Mouse (Mus musculus): Measurements from ENCODE around the gene Adck1.
"Not testable (repeated sequence)": the region's sequence is repeated elsewhere in the genome, so short reads cannot be mapped to it uniquely, and the experiment has no call there.

The Adck1 gene

DNA sequence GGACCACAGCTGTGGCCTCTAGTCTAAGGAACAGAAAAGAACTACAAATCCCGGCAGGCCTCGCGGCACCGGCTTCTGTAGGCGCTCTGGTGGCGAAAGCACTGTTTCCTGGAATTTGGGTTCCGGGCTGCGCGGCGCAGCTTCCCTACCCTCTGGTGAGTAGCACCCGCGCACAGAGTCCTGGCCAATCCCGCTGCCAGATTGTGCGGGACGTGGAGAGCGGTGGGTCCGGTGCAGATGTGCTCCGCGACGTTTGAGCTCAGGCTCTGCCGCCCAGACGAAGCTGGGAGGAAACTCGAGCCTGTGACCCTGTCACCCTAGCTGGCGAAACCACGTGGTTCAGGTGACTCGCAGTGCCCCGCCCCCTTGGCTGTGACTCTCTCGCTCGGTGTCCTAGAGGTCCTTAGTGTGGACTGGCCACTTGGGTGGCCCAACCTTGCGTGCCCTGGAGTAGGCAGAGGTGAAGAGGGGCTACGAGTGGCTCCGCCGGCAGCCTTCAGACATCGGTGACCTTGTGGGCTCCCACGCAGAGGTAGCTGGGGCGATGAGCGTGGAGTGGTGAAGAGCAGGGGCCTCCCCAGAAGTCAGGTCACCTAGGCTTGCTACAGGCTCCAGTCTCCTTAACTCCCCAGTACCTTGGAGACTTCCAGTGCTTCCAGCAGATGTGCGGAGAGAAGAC lies at the start of gene Adck1:
Adck1 (plus strand) TSS at position 114 of the 679 bp plus-strand sequence.
- in situ Hi-C loops (cut with MboI; ENCODE audit: low pct_unique_long_range_greater_than_20kb in 1 of 2, low sequenced_read_pairs in 2 of 2, unreplicated experiment in 1 of 2) = no loop called here

DNA sequence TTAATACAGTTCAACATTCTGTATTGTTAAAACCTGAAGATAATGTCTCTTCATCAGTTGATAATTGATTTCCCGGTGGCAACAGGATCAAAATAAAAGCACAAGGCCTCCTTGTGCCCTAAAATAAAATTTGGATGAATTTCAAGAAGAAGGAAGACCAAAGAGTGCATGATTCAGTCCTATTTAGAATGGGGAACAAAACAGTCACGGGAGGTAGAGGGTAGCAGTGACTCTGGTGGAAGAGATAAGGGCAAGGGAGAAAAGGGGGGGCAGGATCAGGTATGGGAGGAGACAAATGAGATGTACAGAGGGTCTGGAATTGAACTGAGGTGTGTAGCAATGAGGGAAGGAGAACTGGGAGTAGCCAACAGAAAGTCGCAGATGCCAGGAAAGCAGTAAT lies 45.8 kb upstream of the Adck1 start:
- in situ Hi-C loops (cut with MboI; ENCODE audit: low pct_unique_long_range_greater_than_20kb in 1 of 2, low sequenced_read_pairs in 2 of 2, unreplicated experiment in 1 of 2) = no loop called here

DNA sequence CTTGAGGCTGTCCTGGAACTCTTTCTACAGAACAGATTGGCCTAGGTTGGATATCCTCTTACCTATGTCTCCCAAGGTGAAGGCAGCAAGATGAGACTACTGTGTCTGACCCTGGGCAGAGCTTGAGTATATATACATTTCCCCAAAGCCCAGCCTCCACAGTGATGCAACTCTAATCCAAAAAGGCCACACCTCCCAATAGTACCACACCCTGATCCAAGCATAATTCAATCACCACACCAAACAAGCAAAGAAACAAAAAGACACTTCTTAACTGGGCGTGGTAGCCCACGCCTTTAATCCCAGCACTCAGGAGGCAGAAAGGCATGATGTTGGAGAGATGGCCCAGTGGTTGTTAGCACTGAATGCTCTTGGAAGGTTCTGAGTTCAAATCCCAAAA lies 36.4 kb upstream of the Adck1 start, which contains the start of gene Gm5039:
Gm5039 (minus strand) TSS at position 101 of the 400 bp plus-strand sequence.
- in situ Hi-C loops (cut with MboI; ENCODE audit: low pct_unique_long_range_greater_than_20kb in 1 of 2, low sequenced_read_pairs in 2 of 2, unreplicated experiment in 1 of 2) = not testable (repeated sequence)

DNA sequence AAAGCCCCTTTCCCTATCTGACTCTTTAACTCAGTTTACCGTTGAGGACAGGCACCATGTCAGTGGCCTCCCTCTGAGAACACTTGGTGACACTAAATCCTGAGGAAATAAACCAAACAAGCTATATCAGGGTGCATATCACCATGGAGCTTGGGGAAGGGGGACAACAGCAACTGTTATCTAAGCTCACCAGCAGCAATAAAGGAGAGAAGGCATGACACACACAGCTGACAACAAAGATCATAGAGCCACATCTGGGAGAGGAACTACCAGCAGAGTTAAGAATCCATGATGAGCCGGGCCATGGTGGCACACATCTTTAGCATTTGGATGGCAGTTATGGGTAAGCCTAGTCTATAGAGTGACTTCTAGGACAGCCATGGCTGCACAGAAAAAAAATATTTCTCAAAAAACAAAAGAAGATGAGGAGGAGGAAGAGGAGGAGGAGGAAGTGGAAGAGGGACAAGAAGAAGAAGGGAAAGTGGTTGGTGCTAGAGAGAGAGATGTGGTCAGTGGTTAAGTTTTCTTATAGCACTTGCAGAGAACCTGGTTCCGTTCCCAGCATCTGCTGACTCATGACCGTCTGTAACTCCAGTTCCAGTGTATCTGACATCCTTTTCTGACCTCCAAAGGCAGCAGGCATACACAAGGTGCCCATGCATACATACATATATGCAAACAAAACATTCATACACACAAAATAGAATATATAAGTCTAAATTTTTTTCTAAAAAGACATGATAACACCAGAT lies 23.5 kb upstream of the Adck1 start:
- in situ Hi-C loops (cut with MboI; ENCODE audit: low pct_unique_long_range_greater_than_20kb in 1 of 2, low sequenced_read_pairs in 2 of 2, unreplicated experiment in 1 of 2) = not testable (repeated sequence)

DNA sequence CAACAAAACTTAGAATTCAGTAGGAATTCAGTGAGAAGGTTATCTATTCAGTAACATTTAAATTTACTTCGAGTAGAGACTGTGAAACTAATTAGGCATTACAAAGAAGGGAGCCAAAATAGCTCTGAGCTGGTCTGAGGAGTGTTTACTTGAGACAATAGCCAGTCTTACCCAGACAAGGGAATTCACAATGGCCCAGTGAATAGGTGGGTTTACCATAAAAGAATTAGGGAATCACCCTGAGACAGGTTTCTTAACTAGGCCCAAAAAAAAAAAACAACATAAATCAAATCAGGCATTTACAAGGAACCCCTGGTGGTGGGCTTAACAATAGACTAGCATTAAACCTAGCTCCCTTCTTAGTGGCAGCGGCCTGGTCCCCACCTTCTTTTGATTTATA lies 19.1 kb upstream of the Adck1 start:
- in situ Hi-C loops (cut with MboI; ENCODE audit: low pct_unique_long_range_greater_than_20kb in 1 of 2, low sequenced_read_pairs in 2 of 2, unreplicated experiment in 1 of 2) = not testable (repeated sequence)

DNA sequence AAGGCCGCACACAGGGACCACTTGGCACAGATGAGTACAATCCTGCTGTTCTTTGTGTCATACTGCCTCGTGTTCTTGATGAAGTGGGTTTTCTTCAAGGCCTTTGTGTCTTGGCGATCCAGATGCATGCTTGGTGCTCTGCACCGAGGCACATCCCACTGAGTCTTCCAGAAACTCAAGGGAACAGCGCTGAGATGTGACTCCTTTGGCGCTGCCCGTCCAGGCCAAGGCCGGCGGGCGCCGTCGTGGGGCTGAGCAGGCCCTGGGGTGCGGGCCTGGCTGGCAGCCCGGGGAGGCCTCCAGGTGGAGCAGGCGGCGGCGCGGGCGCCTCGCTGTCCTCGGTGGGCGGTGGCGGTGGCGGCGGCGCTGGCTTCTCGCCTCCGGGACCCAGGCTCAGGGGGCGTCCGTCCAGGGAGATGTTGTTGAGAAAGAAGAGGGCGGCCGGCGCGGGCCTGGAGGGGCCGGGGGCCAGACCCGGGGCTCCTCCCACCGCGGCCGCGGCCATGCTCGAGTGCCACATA lies 6.1 kb upstream of the Adck1 start:
- in situ Hi-C loops (cut with MboI; ENCODE audit: low pct_unique_long_range_greater_than_20kb in 1 of 2, low sequenced_read_pairs in 2 of 2, unreplicated experiment in 1 of 2) = no loop called here

DNA sequence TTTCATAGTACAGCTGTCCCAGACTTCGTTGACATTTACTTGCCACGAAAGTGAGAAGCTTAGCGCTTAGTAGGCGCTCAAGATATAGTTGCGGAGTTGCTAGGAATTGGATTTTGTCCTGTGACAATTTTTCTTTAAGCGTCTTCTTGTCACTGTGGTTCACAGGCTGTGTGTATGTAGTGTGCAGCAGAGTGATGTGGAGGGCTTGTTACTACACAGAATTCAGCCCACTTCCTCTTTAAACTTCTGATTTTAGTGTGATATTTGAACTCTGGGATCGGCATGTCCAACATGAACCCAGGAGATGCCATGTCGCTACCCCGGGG lies 729 bp downstream of the Adck1 start:
- in situ Hi-C loops (cut with MboI; ENCODE audit: low pct_unique_long_range_greater_than_20kb in 1 of 2, low sequenced_read_pairs in 2 of 2, unreplicated experiment in 1 of 2) = no loop called here

DNA sequence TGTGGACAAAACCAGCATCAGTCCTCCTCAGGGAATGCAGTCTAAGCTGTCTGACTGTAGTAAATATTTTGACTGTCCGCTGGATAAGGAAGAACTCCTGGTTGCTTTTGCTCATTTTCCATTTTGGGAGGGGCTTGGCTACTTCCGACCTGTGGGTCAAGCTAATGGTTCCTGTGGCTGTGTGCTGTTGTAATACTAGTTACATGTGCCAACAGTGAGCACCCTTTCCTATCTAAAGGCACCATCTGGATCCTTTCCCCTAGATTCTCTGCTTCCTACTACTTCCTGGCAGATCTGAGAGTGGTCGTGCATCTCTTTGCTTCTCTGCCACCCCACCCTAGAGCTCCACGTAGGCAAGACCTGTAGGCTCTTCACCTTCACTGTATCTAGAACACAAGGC lies 7.3 kb downstream of the Adck1 start:
- in situ Hi-C loops (cut with MboI; ENCODE audit: low pct_unique_long_range_greater_than_20kb in 1 of 2, low sequenced_read_pairs in 2 of 2, unreplicated experiment in 1 of 2) = no loop called here

DNA sequence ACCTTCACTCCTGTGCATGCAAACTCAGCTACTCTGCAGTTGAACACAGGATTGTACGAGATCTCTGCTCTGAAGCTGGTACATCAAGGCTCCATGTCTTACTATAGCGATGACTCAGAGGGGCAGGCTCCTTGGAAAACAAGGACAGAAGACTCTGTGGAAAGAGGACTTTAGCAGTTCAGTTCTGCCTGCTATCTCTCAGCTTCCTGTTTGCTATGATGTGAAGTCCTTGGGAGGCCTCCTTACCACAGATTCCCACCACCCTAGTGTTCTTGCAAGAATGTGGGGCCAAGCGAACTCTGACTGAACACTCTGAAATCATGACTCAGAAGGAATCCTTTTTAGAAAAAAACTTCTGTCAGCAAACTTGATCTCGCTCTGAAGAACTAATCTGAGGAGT lies 8.3 kb downstream of the Adck1 start:
- in situ Hi-C loops (cut with MboI; ENCODE audit: low pct_unique_long_range_greater_than_20kb in 1 of 2, low sequenced_read_pairs in 2 of 2, unreplicated experiment in 1 of 2) = no loop called here

DNA sequence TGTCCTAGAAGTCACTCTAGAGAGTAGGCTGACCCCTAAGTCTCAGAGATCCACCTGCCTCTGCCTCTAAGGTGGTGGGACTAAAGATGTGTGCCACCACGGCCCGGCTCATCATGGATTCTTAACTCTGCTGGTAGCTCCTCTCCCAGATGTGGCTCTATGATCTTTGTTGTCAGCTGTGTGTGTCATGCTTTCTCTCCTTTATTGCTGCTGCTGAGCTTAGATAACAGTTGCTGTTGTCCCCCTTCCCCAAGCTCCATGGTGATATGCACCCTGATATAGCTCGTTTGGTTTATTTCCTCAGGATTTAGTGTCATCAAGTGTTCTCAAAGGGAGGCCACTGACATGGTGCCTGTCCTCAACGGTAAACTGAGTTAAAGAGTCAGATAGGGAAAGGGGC lies 9.3 kb downstream of the Adck1 start:
- in situ Hi-C loops (cut with MboI; ENCODE audit: low pct_unique_long_range_greater_than_20kb in 1 of 2, low sequenced_read_pairs in 2 of 2, unreplicated experiment in 1 of 2) = not testable (repeated sequence)

DNA sequence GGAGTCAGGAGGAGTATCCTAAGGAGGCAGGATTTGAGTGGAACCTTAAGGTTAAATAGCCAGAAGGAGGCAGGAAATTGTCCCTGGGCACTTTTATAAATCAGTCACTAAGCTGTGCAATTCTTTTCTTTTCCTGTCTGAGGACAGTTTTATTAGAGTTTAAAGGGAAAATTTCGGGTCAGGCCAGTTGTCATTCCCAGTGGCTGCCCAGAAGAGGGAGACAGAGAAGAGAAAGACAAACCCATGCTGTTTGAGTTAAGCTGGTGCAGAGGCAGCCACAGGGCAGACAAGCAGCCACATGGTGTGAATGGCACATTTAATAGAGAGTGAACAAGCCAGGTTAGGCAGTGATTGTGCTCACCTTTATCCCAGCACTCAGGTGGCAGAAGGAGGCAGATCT lies 10.0 kb downstream of the Adck1 start:
- in situ Hi-C loops (cut with MboI; ENCODE audit: low pct_unique_long_range_greater_than_20kb in 1 of 2, low sequenced_read_pairs in 2 of 2, unreplicated experiment in 1 of 2) = not testable (repeated sequence)

DNA sequence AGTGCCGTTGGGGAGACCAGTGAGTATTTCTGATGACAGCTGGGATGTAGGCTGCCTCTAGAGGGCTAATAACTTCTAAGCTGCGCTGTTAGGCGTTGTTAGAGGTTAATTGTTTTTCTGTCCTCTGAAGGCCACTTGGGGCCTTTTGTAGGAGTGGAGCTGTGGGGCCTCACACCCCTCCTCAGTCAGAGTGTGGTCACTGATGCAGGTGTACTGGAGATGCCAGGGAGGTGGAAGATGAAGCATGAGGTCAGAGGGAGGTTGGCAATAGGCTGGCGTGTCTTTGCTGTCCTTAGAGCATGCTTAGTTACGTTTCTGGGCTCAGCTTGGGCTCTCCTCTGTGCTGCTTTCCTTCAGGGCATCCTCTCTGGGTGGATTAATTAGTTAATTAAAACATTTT lies 11.7 kb downstream of the Adck1 start:
- in situ Hi-C loops (cut with MboI; ENCODE audit: low pct_unique_long_range_greater_than_20kb in 1 of 2, low sequenced_read_pairs in 2 of 2, unreplicated experiment in 1 of 2) = no loop called here

DNA sequence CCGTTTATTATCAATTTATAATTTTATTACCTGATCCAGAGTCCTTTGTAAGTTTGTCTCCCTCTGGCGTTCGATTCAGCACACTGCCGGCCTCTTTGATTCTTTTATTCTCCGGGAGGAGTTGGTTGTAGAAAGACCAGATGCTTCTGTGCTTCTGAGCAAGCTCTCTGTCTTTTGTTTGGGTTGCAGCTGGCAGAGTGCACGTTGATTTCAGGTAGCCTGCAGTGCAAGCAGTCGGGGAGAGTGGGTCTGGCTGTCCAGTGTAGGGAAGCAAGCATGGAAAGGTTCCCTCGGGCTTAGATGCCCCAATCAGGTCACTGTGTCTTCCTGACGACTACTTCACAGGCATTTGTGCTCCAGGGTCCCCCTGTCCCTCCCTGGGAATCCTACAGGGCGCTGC lies 16.5 kb downstream of the Adck1 start:
- in situ Hi-C loops (cut with MboI; ENCODE audit: low pct_unique_long_range_greater_than_20kb in 1 of 2, low sequenced_read_pairs in 2 of 2, unreplicated experiment in 1 of 2) = no loop called here

DNA sequence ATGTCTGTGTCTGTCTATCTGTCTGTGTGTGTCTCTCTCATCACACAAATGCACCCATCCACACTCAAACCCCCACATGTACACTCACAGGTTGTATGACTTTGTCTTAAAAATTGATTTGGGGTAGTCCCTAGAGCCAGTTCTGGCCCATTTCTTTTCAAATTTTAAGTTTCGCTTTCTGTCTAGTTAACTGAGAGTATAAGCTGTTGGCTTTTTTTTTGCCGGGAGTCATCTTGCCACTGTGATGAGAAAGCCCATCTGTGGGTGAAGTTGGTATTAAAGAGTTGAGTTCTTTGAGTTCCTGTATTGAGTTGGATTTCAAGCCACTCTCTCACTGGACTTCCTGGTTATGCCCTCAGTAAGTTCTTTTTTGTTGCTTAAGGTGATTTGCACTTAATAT lies 17.9 kb downstream of the Adck1 start:
- in situ Hi-C loops (cut with MboI; ENCODE audit: low pct_unique_long_range_greater_than_20kb in 1 of 2, low sequenced_read_pairs in 2 of 2, unreplicated experiment in 1 of 2) = no loop called here

DNA sequence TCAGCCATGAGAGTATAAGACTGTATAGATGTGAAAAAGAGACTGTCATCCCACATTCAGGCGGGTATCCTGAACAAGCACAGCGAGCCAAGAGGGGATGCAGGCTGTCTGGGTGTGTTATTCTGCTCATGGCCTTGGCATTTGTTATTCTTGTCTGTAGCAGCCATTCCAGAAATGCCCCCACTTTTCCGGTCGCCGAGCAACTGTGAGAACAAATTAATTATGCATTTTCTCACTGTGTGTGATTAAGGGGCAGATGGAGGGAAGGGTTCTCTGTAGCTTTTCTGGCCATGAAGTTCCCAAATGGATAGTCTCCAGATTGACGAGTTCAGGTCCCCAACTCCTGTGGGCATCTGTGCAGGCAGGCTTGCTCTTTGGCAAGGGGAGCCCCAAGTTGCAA lies 28.5 kb downstream of the Adck1 start:
- in situ Hi-C loops (cut with MboI; ENCODE audit: low pct_unique_long_range_greater_than_20kb in 1 of 2, low sequenced_read_pairs in 2 of 2, unreplicated experiment in 1 of 2) = no loop called here

DNA sequence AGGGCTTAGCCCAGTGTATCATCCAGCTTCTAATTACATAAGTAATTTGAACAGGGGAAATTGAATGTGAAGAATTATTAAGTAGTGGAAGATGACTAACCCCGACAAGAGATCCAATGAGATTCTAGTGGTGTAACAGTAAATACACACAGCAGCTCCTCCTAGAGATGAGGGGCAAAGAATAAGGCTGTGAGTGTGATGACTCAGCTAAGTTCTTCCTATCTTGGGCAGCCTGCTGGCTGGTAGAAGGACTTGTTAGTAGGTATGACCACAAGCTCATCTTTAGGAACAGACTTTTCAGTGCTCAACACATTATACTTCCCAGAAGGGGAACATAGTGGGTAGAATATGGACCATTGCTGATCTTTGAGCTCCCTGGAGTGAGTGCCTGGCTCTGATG lies 38.3 kb downstream of the Adck1 start:
- in situ Hi-C loops (cut with MboI; ENCODE audit: low pct_unique_long_range_greater_than_20kb in 1 of 2, low sequenced_read_pairs in 2 of 2, unreplicated experiment in 1 of 2) = no loop called here

DNA sequence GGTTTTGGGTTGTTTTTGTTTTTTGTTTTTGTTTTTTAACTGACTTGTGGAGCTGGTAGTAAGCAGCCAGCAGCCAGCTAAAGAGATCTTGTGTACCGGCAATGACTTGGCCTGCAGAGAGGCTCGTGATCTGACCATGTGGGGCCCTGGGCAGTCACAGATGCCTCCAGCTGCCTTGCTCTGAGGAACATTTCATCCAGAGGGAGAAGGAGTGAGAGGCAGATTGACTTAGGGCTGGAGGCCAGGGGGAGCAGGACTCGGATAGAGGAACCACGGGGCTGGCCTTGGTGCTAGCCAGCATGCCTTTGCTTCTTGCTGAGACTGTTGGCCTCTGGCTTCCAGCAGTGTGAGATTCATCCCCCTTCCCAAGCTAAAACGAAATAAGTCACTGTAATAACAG lies 43.2 kb downstream of the Adck1 start:
- in situ Hi-C loops (cut with MboI; ENCODE audit: low pct_unique_long_range_greater_than_20kb in 1 of 2, low sequenced_read_pairs in 2 of 2, unreplicated experiment in 1 of 2) = no loop called here

DNA sequence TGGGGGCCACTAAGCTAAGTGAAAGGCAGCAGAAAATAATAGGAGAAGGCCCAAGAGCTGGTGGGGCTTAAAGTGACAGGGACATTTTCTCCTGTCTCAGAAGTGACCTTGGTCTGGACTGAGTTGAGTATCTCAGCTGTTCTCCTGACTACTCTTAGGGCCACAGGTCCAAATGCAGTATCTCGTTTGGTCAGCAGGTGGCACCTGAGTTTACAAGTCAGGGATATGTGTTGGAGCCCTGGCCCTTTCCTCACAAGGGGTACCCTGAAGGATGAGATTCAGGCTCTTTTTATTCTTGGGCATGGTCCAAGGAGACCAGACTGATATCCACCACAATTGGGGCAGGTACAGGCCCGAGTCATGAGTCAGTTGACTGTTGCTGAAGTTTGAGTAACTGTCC lies 44.8 kb downstream of the Adck1 start:
- in situ Hi-C loops (cut with MboI; ENCODE audit: low pct_unique_long_range_greater_than_20kb in 1 of 2, low sequenced_read_pairs in 2 of 2, unreplicated experiment in 1 of 2) = no loop called here

DNA sequence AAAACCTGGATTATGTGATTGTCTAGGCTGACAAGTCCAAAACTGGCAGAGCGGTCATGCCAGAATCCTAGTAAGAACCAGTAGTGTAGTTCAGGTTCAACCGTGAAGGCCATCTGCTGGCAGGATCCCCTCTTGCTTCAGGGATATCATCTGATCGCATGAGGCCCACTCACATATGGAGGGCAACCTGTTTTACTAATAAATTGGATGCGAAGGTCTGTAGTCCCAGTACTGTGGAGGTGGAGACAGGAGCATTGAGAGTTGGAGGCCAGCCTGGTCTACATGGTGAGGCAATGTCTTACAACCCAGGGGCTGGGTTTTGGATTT lies 47.6 kb downstream of the Adck1 start:
- in situ Hi-C loops (cut with MboI; ENCODE audit: low pct_unique_long_range_greater_than_20kb in 1 of 2, low sequenced_read_pairs in 2 of 2, unreplicated experiment in 1 of 2) = no loop called here

DNA sequence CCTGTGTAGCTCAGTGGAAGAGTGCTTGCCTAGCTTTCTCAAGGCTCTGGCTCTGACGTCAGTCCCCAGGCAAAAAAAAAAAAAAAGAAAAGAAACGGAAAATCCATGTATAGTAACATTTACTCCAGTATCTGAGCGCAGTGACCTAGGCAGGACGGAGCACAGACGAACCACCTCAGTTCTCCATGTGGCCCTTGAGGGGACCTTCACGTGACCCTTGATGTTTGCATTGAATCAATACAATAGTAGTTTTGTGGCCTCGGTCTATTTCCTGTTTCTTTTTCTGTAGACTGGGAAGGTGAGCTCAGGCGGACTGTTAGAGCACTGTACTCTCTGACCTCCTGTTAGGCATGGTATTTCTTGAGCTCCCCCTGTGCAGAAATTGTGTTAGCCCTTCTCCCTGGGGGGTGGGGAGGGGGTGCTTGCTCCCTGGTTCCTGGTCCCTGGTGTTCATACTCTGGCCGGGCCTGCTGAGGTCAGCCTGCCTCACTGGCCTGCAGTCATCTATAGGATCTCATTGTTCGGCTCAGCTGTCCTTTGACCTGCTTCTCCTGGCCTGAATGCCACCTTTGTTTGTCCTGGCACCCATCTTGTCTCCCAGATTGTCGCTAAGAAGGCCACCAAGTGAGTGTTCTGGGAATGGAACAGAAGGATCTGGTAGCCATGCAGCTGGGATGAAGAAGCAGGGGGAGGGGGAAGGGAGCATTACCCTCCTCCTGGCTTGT lies 48.1 kb downstream of the Adck1 start:
- in situ Hi-C loops (cut with MboI; ENCODE audit: low pct_unique_long_range_greater_than_20kb in 1 of 2, low sequenced_read_pairs in 2 of 2, unreplicated experiment in 1 of 2) = no loop called here

All from mouse embryonic stem cell (cell line).